Mouse (Mus musculus) stomach, postnatal 0 days (tissue): ENCODE measurements around the gene Mical3. TPM values are rescaled to one million over a fixed set of nuclear protein-coding genes. Genes with fewer than 3 reads are reported as not detected.

ENCODE experiments used
- ATAC-seq: fragments of 200-750 bp; cut with Nextera tagmentation; 2 replicates; pipeline ENCODE4 v1.8.0; 2017; ENCODE audit not compliant: low FRiP score, low TSS enrichment
- DNase-seq: peaks from one replicate; pipeline ENCODE4 v3.0.0-alpha.2; 2016; ENCODE audit warnings: low spot score
- H3K27ac ChIP-seq: fragments of 300-500 bp; sonication (generic); replicated peaks from 2 replicates; pipeline ENCODE4 v1.5.1; 2014; ENCODE audit warnings: mild to moderate bottlenecking, control low read depth
- H3K27me3 ChIP-seq: fragments of 300-500 bp; sonication (generic); 2 replicates; pipeline ENCODE4 v1.6.1; 2014; ENCODE audit warnings: low read length; ENCODE audit not compliant: control insufficient read depth, insufficient read depth
- H3K36me3 ChIP-seq: fragments of 300-500 bp; sonication (generic); 2 replicates; pipeline ENCODE4 v1.6.1; 2014; ENCODE audit warnings: low read length, mixed read lengths; ENCODE audit not compliant: control insufficient read depth, insufficient read depth
- H3K4me1 ChIP-seq: fragments of 300-500 bp; sonication (generic); replicated peaks from 2 replicates; pipeline ENCODE4 v1.6.1; 2014; ENCODE audit warnings: antibody characterized with exemption; ENCODE audit not compliant: control insufficient read depth, insufficient read depth
- H3K4me2 ChIP-seq: fragments of 300-500 bp; sonication (generic); replicated peaks from 2 replicates; pipeline ENCODE4 v1.6.1; 2014; ENCODE audit warnings: low read depth, mild to moderate bottlenecking, control low read depth, moderate library complexity
- H3K4me3 ChIP-seq: fragments of 300-500 bp; sonication (generic); 2 replicates; pipeline ENCODE4 v1.5.1; 2014; ENCODE audit warnings: low read depth, low read length, control low read depth
- H3K9ac ChIP-seq: fragments of 300-500 bp; sonication (generic); 2 replicates; pipeline ENCODE4 v1.6.1; 2014; ENCODE audit warnings: mild to moderate bottlenecking, low read length, control low read depth, mixed read lengths
- H3K9me3 ChIP-seq: fragments of 300-500 bp; sonication (generic); 2 replicates; pipeline ENCODE4 v1.6.1; 2016; ENCODE audit warnings: low read length; ENCODE audit not compliant: control insufficient read depth
- CTCF ChIP-seq: IDR thresholded peaks from 2 replicates; pipeline ENCODE4 v1.5.1; 2016; ENCODE audit warnings: antibody characterized with exemption, low read depth, mild to moderate bottlenecking, moderate library complexity
- EP300 ChIP-seq: optimal IDR thresholded peaks from 2 replicates; pipeline ENCODE3; 2016; ENCODE audit warnings: antibody characterized with exemption
- WGBS: fragments of 180-500 bp; shearing (Covaris S2); extraction: QIAGEN DNeasy Blood & Tissue Kit; methylation state at CpG from one replicate; pipeline ENCODE4 v1.1.7; 2014; 5-methylcytosine and 5-hydroxymethylcytosine counted together
- polyA plus RNA-seq: library from polyadenylated mRNA; unstranded; fragments of >200 nt; fragmentation: Nextera tagmentation; extraction: Ambion mirVana; gene quantifications from 2 replicates; pipeline ENCODE4 v1.2.1, GENCODE M21; 2015

Gene Mical3
- polyA plus RNA-seq, 1 experiment from 2014 or later: 4.5 TPM

DNA sequence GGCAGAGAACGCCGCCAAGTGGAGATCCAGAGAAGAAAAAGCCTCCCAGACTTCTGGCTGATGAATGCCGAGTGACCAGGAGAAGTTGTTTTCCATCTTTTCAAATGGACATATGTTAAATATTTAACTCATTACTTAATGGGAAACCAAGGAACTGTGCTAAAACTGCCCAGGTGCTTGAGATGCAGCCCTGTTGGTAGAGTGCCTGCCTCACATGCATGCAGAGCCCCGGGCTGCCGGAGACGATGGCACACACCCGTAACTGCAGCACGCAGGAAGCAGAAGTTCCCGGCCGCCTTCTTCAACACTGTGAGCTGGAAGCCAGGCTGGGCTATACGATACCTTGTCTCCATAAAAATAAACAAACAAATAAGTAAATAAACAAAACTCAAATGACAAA lies 226.8 kb downstream of the Mical3 start:
- TF ChIP-seq CTCF: no peak
- TF ChIP-seq EP300: no peak
- Histone ChIP-seq H3K4me1 (no peaks in the 10 kb centered on the region), H3K9me3 (no peaks in the 10 kb centered on the region), H3K27ac (no peak overlapping the region), H3K9ac (no peak overlapping the region), H3K27me3 (no peaks in the 10 kb centered on the region), H3K4me2 (no peak overlapping the region), H3K36me3 (no peaks in the 10 kb centered on the region), H3K4me3 (no peak overlapping the region)
- ATAC-seq (no peak), DNase-seq (no peak)
- WGBS: 85% methylated on average over 11 of the region's 11 CpGs

DNA sequence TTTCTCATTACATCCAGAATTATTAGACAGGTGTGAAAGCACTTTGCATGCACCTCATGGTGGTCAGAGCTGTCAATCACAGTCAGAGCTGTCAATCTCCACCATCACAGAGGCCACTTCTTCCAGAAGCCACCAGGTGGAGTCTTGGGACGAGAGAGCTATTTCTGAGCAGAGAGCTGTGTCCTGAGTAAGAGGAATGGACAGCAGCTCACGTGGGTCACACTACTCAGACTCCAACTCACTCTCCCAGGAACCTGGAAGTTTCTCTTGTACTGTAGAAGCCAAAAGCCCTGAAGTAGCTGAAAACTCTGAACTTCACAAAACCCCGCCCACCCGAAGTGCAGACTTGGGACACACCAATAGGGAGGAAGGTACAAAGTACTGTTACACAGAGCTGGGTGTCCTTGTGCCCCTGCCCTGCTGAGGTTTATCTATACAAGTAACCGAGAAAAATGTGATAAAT lies 227.3 kb downstream of the Mical3 start:
- no peak overlapping the region for H3K9ac ChIP-seq
- ATAC-seq (peak; percentile 63), DNase-seq (peak; percentile 52)
- no peaks in the 10 kb centered on the region for H3K27me3 ChIP-seq
- TF ChIP-seq CTCF: peak; percentile 75
- TF ChIP-seq EP300: no peak
- no peak overlapping the region for H3K4me2 ChIP-seq
- H3K9me3 ChIP-seq: no peaks in the 10 kb centered on the region
- no peaks in the 10 kb centered on the region for H3K36me3 ChIP-seq
- 36% methylated on average over 5 of the region's 5 CpGs for WGBS
- no peak overlapping the region for H3K4me3 ChIP-seq
- no peak overlapping the region for H3K27ac ChIP-seq
- H3K4me1 ChIP-seq: no peaks in the 10 kb centered on the region

DNA sequence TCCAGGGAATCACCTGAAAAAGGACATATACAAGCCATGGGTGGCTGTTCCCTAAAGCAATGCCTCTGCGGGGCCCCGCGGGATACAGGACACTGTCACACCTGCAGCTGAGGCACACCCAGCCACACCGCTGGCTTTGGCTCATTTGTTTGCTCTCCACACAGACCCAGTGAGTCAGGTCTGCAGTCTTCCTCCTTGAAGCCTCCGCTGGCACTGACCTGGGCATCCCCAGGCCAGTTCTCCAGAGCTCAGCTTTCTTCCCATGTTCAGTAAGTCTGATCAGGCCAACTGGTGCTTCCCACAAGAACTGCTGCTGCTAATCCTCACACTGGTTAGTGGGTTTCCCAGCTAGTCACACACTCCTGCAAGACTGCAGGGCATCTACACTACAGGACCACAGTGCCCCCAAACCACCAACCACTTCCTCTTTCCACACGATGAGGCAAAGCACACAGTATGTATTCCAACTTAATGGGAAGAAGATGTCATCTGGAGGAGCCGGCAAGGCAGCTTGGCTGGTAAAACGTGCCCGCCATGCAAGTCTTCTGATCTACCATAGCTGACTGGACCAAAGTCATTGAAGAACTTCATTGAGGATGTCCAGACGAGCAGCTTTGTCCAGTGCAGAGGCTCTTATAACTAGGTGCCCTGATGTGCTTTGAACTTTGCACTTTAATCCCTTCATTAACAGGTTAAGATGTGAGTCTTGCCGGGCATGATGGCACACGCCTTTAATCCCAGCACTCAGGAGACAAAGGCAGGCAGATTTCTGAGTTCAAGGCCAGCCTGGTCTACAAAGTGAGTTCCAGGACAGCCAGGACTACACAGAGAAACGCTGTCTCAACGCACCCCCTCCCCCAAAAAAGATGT lies 228.8 kb downstream of the Mical3 start:
- Histone ChIP-seq H3K27ac (no peak overlapping the region), H3K4me2 (no peak overlapping the region), H3K9ac (no peak overlapping the region), H3K9me3 (no peaks in the 10 kb centered on the region), H3K36me3 (no peaks in the 10 kb centered on the region), H3K4me3 (no peak overlapping the region), H3K4me1 (no peaks in the 10 kb centered on the region), H3K27me3 (no peaks in the 10 kb centered on the region)
- ATAC-seq (peak; percentile 82), DNase-seq (peak; percentile 62)
- TF ChIP-seq CTCF (no peak), EP300 (no peak)
- 74% methylated on average over 14 of the region's 14 CpGs for WGBS

DNA sequence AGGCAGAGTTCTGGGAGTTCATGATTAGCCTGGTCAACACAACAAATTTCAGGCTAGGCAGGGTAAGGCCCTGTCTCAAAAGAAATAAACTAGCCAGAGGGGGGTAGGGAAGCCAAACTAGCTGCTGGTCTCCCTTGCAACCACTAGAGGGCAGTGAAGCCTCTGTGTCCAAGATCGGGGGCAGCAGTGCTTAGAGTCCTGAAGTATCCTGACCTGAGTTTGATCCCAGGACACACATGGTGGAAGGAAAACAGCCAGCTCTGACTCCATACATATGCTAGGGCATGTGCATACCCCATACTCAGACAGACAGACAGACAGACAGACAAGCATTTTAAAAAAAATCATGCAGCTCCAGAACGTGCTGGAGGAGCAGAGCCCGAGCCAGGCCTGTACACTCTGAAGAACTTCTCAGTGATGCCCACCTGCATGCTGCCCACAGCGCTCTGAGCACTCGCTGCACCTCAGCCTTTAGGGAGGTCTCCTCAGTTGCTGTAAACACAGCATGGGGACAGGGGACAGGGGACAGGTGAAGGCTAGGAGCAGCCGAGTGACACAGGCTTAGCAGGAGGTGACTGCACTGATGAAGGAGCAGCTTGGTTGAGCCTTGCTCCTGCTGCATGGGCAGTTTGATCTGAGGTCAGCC lies 232.5 kb downstream of the Mical3 start:
- 73% methylated on average over 6 of the region's 6 CpGs for WGBS
- H3K36me3 ChIP-seq: peaks cover 6% of the 10 kb centered on the region
- TF ChIP-seq CTCF (peak; percentile 90), EP300 (no peak)

DNA sequence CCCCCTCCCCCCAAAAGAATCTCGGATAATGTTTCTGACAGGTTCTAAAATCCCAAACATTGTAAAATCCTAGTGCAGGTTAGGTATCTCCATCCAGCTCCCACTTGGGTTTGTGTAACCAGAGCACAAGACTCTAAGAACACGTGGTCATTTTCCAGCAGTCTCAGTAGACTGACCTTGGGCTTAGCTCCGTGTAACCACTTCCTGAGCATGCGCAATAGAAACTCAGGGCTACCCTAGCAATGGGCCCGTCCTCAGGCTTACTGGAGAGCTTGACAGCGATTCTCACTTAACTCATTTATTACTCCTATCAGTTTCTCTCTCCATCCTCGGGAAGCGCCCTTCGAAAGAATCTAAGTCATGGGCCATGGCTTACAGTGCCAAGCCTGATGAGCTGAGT lies 236.3 kb downstream of the Mical3 start:
- no peak overlapping the region for H3K9ac ChIP-seq
- no peak overlapping the region for H3K4me2 ChIP-seq
- no peaks in the 10 kb centered on the region for H3K4me1 ChIP-seq
- peaks cover 8% of the 10 kb centered on the region for H3K36me3 ChIP-seq
- no peak overlapping the region for H3K27ac ChIP-seq
- H3K9me3 ChIP-seq: no peaks in the 10 kb centered on the region
- DNase-seq: no peak
- no peak for ATAC-seq
- no peak overlapping the region for H3K4me3 ChIP-seq
- WGBS: 84% methylated on average over 9 of the region's 9 CpGs
- no peak for TF ChIP-seq CTCF
- TF ChIP-seq EP300: no peak
- H3K27me3 ChIP-seq: no peaks in the 10 kb centered on the region

More for the DNA sequence above, 232.5 kb downstream of the Mical3 start:
- DNase-seq (peak; percentile 47), ATAC-seq (peak; percentile 41; the same call in 1 of the 2 replicates)
- Histone ChIP-seq H3K4me1 (no peaks in the 10 kb centered on the region), H3K9me3 (no peaks in the 10 kb centered on the region), H3K4me3 (no peak overlapping the region), H3K27ac (no peak overlapping the region), H3K9ac (no peak overlapping the region), H3K27me3 (no peaks in the 10 kb centered on the region), H3K4me2 (no peak overlapping the region)

DNA sequence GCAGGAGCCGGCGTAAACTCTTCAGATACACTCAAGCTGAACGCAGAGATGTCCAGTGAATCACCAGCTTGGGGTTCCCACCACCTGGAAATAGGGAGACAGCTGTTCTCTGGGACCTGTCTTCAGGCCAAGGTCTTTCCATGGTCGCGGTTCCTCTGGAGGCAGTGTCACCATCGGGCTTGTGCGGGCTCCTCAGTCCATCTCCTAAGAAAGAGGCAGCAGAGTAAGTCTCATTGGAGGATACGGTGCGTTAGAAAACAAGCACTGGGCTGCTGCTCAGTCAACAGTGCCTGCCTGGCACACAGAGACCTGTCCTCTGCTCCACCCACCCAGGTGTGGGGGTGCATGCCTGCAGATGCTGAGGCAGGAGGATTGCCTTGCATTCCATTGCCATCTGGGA lies 236.7 kb downstream of the Mical3 start:
- H3K4me1 ChIP-seq: no peaks in the 10 kb centered on the region
- ATAC-seq: no peak
- no peak overlapping the region for H3K4me3 ChIP-seq
- no peak for DNase-seq
- WGBS: 89% methylated on average over 9 of the region's 9 CpGs
- H3K9me3 ChIP-seq: no peaks in the 10 kb centered on the region
- no peak overlapping the region for H3K9ac ChIP-seq
- H3K27me3 ChIP-seq: no peaks in the 10 kb centered on the region
- TF ChIP-seq CTCF: no peak
- no peak for TF ChIP-seq EP300
- no peak overlapping the region for H3K27ac ChIP-seq
- H3K4me2 ChIP-seq: no peak overlapping the region
- H3K36me3 ChIP-seq: peaks cover 8% of the 10 kb centered on the region
